Mouse (Mus musculus): ENCODE results near the gene Ptpn18.

GRCm38 (mm10) chr1:34511027-34511426 lies 51.5 kb downstream of the Ptpn18 start:
- TF ChIP-seq POLR2A (IDR thresholded peaks at IDR 0.05; ENCODE audit: control insufficient read depth in 1 of 2, insufficient read depth in 1 of 2, low read depth in 1 of 2, low read length in 2 of 2, poor library complexity in 1 of 2) (no peak), CTCF (IDR thresholded peaks at IDR 0.05 in 2 of 3, conservative IDR thresholded peaks at IDR 0.05 in 1 of 3; ENCODE audit: control insufficient read depth in 1 of 3, insufficient read depth in 1 of 3, low read depth in 2 of 3, low read length in 3 of 3, poor library complexity in 1 of 3, severe bottlenecking in 1 of 3) (peak; percentile 76 to 88 (median 86)), HCFC1 (IDR thresholded peaks at IDR 0.05; ENCODE audit: low read depth, low read length) (no peak), SMC3 (IDR thresholded peaks at IDR 0.05; ENCODE audit: low read depth, low read length) (peak; percentile 59), SIN3A (IDR thresholded peaks at IDR 0.05; ENCODE audit: low read length) (peak; percentile 27; the same call in 1 of the 2 replicates)
